Mouse (Mus musculus): ENCODE data around the gene Rarg. TPM values are rescaled to one million over a fixed set of nuclear protein-coding genes. Genes with fewer than 3 reads are reported as not detected.

Rarg gene
- polyA plus RNA-seq, 1 experiment: 30.4 TPM

DNA sequence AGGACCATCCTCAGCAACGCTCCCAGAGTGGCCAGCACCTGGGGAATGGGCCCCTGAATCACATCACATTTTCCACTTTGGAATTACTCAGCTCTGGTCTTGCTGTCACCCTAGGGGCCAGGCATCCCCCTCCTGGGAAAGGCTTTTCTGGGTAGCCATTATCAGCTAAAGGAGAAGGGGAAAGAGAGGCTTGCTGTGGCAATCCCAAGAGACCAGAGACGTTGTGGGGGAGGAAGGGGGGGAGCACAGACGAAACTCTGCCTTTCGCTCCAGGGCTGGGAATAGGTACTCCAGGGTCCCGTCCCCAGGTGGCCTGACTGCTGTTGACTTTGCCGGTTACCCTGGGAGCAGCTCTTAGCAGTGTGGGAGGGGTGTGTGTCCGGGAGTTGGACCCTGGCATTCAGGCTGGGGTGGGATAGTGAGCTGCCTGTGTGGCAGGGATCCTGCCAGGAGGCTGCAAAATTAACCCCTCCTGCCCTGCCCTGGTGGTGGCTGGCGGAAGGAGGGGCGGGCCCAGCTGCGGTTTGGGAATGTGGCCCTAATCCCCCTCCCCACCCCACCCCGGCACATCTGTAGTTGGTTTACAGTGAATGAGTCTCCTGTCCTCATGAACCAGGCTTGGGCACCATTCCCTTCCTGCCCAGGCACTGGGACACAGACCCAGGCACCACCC, 1.4 kb upstream of the Rarg start:
- Histone ChIP-seq H3K27ac (ENCODE audit: insufficient read depth, low read depth, low read length) (no peak overlapping the region), H3K4me3 (ENCODE audit: insufficient read depth, low read length) (no peak overlapping the region), H3K4me1 (ENCODE audit: control insufficient read depth, insufficient read depth, low read length) (0 out of 2 replicates have a peak, but pooled peaks cover 6% of the 10 kb centered on the region)
- TF ChIP-seq POLR2A (IDR thresholded peaks at IDR 0.05; ENCODE audit: borderline replicate concordance, low read depth, low read length): no peak
- TF ChIP-seq CTCF (IDR thresholded peaks at IDR 0.05; ENCODE audit: low read depth, low read length): no peak

DNA sequence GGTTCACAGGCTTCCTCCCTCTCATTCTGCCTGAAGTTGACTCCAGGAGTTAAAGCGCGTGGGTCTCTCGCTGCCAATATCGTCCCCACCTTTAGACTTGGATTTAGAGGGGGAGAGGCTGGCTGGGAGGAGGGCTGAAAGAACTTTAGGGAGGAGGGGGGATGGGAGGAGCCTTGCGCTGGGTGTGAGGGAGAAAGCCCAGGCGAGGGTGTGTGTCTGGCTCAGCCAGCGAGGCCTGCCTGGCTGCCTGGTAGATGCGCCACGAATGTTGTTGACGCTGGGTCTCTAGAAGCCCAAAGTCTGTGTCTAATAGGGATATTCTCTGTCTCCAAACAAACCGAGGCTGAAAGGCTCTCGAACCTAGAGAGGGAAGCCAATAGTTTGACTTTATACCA, 756 bp upstream of the Rarg start:
- no peak overlapping the region for H3K27ac ChIP-seq (ENCODE audit: insufficient read depth, low read depth, low read length)
- 0 out of 2 replicates have a peak, but pooled peaks cover 6% of the 10 kb centered on the region for H3K4me1 ChIP-seq (ENCODE audit: control insufficient read depth, insufficient read depth, low read length)
- TF ChIP-seq POLR2A (IDR thresholded peaks at IDR 0.05; ENCODE audit: borderline replicate concordance, low read depth, low read length): no peak
- no peak for TF ChIP-seq CTCF (IDR thresholded peaks at IDR 0.05; ENCODE audit: low read depth, low read length)
- no peak overlapping the region for H3K4me3 ChIP-seq (ENCODE audit: insufficient read depth, low read length)

DNA sequence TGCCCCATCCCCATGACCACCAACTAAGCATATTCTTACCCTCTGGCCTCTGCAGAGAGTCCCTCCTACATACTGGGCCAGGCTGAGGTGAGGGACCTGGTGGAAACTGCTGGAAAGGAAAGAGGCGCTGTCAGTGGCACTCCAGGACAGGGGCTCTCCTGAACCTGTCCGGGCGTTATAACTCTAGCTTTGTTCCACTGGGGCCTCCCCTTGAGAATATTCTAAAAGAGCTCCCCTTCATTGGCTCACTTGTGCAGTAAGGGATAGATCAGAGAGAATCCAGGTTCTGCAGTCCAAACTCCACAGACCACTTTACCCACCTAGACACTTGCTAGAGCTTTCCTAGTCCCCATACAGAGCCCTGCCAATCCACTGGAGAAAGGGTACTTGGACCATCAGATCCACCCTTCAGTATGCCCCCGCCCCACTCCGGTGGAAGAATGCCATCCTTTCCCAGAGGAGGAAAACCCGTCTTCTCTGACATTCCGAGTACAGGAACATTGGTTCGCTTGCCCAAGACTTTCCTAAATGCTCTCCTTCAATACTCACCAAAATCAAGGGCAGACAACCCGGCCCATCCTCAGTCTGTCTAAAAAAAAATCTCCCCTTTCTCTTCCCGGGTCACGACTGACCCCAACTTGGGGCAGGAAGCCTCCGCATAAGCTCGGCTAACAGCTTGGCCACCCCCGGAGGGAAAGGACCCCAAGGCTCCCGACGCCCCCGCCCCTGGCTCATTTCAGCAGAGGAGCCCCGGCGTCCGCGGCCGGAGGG, 701 bp downstream of the Rarg start:
- Histone ChIP-seq H3K4me1 (ENCODE audit: control insufficient read depth, insufficient read depth, low read length) (no peaks in the 10 kb centered on the region), H3K27ac (ENCODE audit: insufficient read depth, low read depth, low read length) (no peak overlapping the region), H3K4me3 (ENCODE audit: insufficient read depth, low read length) (peak overlapping the region; percentile 54)
- TF ChIP-seq CTCF (IDR thresholded peaks at IDR 0.05; ENCODE audit: low read depth, low read length) (no peak), POLR2A (IDR thresholded peaks at IDR 0.05; ENCODE audit: borderline replicate concordance, low read depth, low read length) (no peak)

DNA sequence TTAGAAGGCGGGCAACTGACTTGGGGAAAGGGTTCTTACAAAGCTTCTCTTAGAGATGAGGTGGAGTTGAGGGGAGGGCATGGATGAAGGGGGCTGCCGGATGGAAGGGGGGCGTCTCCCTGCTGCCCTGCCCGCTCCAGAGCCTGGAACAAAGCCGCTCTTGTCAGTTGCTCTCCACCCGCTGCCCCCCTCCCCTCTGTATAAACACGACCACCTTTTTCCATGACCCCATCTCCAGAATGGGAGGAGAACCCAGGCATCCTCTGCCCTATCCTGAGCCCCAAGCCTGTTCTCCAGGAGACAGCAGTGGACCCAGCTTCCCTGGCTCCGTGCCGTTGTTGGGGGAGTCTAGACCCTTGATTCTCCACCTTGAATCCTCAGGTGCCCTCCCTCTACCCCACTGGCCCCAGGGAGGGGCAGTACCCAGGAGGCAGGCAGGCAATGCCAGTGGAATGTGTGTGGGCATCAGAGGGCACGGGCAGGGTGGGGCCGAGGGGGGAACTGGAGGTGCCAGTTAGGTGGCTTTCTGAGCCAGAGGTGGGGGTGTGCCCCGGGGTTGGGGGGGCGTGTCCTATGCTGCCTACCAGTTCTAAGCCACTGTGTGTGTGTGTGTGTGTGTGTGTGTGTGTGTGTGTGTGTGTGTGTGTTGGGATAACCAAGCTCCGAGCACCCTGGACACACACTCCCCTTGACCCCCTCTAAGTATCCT, 1.6 kb downstream of the Rarg start:
- TF ChIP-seq POLR2A (IDR thresholded peaks at IDR 0.05; ENCODE audit: borderline replicate concordance, low read depth, low read length) (no peak), CTCF (IDR thresholded peaks at IDR 0.05; ENCODE audit: low read depth, low read length) (no peak)
- Histone ChIP-seq H3K4me3 (ENCODE audit: insufficient read depth, low read length) (no peak overlapping the region), H3K27ac (ENCODE audit: insufficient read depth, low read depth, low read length) (no peak overlapping the region), H3K4me1 (ENCODE audit: control insufficient read depth, insufficient read depth, low read length) (no peaks in the 10 kb centered on the region)

DNA sequence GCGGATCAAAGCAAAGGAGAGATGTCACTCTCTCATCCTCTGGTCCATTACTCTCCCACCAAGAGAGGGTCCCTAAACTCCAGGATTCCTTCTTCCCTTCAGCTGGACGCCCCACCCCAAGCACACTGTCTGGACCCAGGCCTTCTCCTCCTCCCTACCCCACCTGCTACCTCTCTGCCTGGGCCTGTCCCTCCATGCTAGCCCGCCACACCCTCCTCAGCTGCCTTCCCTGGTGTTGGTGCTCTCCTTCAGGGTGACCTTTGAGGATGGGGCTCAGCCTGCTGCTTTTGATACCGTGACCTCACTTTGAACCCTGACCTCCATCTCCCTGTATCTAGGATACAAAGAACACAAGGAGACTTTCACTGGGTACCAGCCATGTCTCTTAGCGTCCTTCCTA, 6.8 kb downstream of the Rarg start:
- TF ChIP-seq CTCF (IDR thresholded peaks at IDR 0.05; ENCODE audit: low read depth, low read length): no peak
- TF ChIP-seq POLR2A (IDR thresholded peaks at IDR 0.05; ENCODE audit: borderline replicate concordance, low read depth, low read length): no peak
- no peak overlapping the region for H3K4me3 ChIP-seq (ENCODE audit: insufficient read depth, low read length)

DNA sequence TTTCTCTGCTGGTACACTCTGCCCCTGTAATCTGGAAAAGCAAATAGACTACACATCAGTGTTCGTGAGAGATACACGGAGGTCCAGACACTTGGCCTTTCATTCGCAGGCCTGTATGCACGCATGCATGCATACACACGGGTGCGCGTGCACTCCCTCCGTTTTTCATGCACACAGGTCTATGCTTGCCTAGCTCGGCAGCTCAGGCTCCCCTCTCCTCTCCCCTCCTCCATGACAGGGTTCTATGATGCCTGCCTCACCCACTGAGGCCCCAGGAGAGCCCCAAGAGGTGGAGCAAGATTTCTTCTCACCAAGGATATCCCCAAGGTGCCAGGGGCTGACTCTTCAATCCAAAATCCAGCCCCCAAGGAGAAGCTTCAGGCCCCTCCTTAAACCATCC, 7.3 kb downstream of the Rarg start:
- no peak overlapping the region for H3K27ac ChIP-seq (ENCODE audit: insufficient read depth, low read depth, low read length)
- TF ChIP-seq POLR2A (IDR thresholded peaks at IDR 0.05; ENCODE audit: borderline replicate concordance, low read depth, low read length) (no peak), CTCF (IDR thresholded peaks at IDR 0.05; ENCODE audit: low read depth, low read length) (no peak)
- H3K4me1 ChIP-seq (ENCODE audit: control insufficient read depth, insufficient read depth, low read length): peaks cover 6% of the 10 kb centered on the region
- no peak overlapping the region for H3K4me3 ChIP-seq (ENCODE audit: insufficient read depth, low read length)

More for the DNA sequence above, 6.8 kb downstream of the Rarg start:
- Histone ChIP-seq H3K27ac (ENCODE audit: insufficient read depth, low read depth, low read length) (no peak overlapping the region), H3K4me1 (ENCODE audit: control insufficient read depth, insufficient read depth, low read length) (peaks cover 1% of the 10 kb centered on the region; the same call in 1 of the 2 replicates)

DNA sequence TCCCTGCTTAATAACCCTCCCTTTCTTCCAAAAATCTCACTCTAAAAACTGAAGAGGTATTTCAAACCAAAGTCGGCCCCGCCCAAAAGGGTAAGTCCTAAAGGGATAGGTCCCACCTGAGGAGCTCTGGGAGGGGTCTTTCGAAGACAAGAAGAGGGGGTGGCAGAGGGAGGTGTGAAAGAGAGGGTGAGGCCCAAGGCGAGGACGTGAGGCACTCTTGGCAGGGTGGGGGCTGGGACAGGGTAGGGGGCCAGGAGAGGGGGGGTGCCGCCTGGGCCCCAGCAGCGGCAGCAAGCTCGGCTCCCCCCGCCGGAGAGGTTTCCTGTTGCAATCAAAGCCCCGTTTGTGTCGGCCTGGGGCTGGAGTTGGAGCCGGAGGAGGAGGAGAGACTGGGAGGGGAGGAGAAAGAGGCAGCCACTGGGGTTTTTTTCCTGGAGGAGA, 8.0 kb downstream of the Rarg start:
- TF ChIP-seq CTCF (IDR thresholded peaks at IDR 0.05; ENCODE audit: low read depth, low read length) (no peak), POLR2A (IDR thresholded peaks at IDR 0.05; ENCODE audit: borderline replicate concordance, low read depth, low read length) (no peak)
- Histone ChIP-seq H3K27ac (ENCODE audit: insufficient read depth, low read depth, low read length) (no peak overlapping the region), H3K4me3 (ENCODE audit: insufficient read depth, low read length) (no peak overlapping the region), H3K4me1 (ENCODE audit: control insufficient read depth, insufficient read depth, low read length) (peaks cover 8% of the 10 kb centered on the region)

DNA sequence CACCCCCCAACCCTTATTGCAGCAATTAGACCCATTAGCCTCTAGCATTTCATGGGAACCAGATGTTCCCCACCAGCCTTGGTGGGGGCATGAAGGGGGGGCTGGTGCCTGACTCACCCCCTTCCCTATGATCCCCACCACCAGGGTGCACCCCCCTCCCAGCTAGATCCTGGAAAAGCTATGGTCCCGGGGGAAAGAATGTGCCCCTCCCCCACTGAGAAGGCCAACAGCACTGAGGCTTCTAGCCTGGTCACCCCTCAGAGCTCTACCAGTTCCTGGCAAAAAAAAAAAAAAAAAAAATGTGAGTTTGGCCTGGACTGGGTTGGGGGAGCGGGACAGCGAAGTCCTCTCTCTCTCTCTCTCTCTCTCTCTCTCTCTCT, 8.5 kb downstream of the Rarg start:
- Histone ChIP-seq H3K4me1 (ENCODE audit: control insufficient read depth, insufficient read depth, low read length) (peaks cover 12% of the 10 kb centered on the region), H3K27ac (ENCODE audit: insufficient read depth, low read depth, low read length) (no peak overlapping the region), H3K4me3 (ENCODE audit: insufficient read depth, low read length) (no peak overlapping the region)
- no peak for TF ChIP-seq POLR2A (IDR thresholded peaks at IDR 0.05; ENCODE audit: borderline replicate concordance, low read depth, low read length)
- TF ChIP-seq CTCF (IDR thresholded peaks at IDR 0.05; ENCODE audit: low read depth, low read length): no peak

DNA sequence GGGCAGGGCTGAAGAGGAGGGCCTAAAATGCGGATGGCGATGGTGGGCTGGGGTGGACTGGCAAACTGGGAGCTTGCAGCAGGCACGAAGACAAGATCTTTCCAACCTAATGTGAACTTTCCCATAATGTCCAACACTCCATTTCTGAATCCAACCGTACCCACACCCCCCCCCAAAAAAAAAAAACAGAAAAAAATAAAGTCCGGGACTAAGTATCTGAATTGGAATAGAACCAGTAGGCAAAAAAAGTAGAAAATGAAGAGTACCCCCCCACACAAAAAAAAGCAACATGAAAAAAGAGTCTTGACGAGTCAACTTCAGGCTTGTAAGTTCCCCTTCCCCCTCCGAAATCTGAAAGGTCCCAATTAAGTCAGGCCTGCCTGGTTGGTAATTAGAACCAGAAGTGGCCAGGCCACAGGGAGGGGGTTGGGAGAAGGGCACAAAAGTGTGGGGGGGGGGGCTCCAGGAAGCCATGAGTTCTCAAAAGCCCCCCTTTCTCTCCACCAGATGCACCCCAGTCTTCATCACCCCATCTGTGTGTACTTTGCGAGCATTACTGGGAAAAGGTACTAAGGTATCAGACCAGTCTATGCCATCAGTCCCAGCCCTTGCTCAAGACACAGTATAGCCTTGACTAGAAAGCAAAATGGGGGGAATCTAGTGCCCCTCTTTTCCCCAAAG, 9.0 kb downstream of the Rarg start:
- Histone ChIP-seq H3K4me3 (ENCODE audit: insufficient read depth, low read length) (peak overlapping the region; percentile 67), H3K4me1 (ENCODE audit: control insufficient read depth, insufficient read depth, low read length) (peaks cover 12% of the 10 kb centered on the region), H3K27ac (ENCODE audit: insufficient read depth, low read depth, low read length) (no peak overlapping the region)
- TF ChIP-seq CTCF (IDR thresholded peaks at IDR 0.05; ENCODE audit: low read depth, low read length): no peak
- no peak for TF ChIP-seq POLR2A (IDR thresholded peaks at IDR 0.05; ENCODE audit: borderline replicate concordance, low read depth, low read length)

Data from bone marrow macrophage, adult 2 months (primary cell).